Mouse (Mus musculus) forebrain, embryonic 15.5 days (tissue): ENCODE results near the gene Phykpl. TPM values are rescaled to one million over a fixed set of nuclear protein-coding genes. Genes with fewer than 3 reads are reported as not detected.
A peak's percentile ranks its signal among the peaks of the same experiment; 100 is the strongest.

Experiments
- ATAC-seq: fragments of 200-750 bp; cut with Nextera tagmentation; replicated peaks from 2 replicates; pipeline ENCODE4 v1.8.0; 2017; ENCODE audit warnings: mild to moderate bottlenecking, moderate TSS enrichment, moderate library complexity
- H3K27ac ChIP-seq: fragments of 300-500 bp; sonication (generic); replicated peaks from 2 replicates; pipeline ENCODE4 v1.5.1; 2015; ENCODE audit warnings: mild to moderate bottlenecking, inconsistent platforms
- H3K27me3 ChIP-seq: fragments of 300-500 bp; sonication (generic); 2 replicates; pipeline ENCODE4 v1.6.1; 2015; ENCODE audit warnings: inconsistent platforms
- H3K36me3 ChIP-seq: fragments of 300-500 bp; sonication (generic); 2 replicates; pipeline ENCODE4 v1.6.1; 2015; ENCODE audit warnings: mild to moderate bottlenecking, inconsistent platforms
- H3K4me1 ChIP-seq: fragments of 300-500 bp; sonication (generic); 2 replicates; pipeline ENCODE4 v1.6.1; 2015; ENCODE audit warnings: inconsistent platforms
- H3K4me2 ChIP-seq: fragments of 300-500 bp; sonication (generic); replicated peaks from 2 replicates; pipeline ENCODE4 v1.6.1; 2015; ENCODE audit warnings: mild to moderate bottlenecking, inconsistent platforms
- H3K4me3 ChIP-seq: fragments of 300-500 bp; sonication (generic); 2 replicates; pipeline ENCODE4 v1.5.1; 2015; ENCODE audit warnings: mild to moderate bottlenecking, inconsistent platforms
- H3K9ac ChIP-seq: fragments of 300-500 bp; sonication (generic); replicated peaks from 2 replicates; pipeline ENCODE4 v1.6.1; 2015; ENCODE audit warnings: mild to moderate bottlenecking, inconsistent platforms
- H3K9me3 ChIP-seq: fragments of 300-500 bp; sonication (generic); 2 replicates; pipeline ENCODE4 v1.6.1; 2016; ENCODE audit warnings: inconsistent platforms
- WGBS: fragments of 180-500 bp; shearing (Covaris S2); methylation state at CpG from one replicate; pipeline ENCODE4 v1.1.7; 2015; ENCODE audit warnings: mixed read lengths; 5-methylcytosine and 5-hydroxymethylcytosine counted together
- polyA plus RNA-seq: library from polyadenylated mRNA; unstranded; fragments of >200 nt; fragmentation: Nextera tagmentation; extraction: Ambion mirVana; gene quantifications from 2 replicates; pipeline ENCODE4 v1.2.1, GENCODE M21; 2015

Gene Phykpl
- polyA plus RNA-seq, 1 experiment from 2014 or later = 12.6 TPM

DNA sequence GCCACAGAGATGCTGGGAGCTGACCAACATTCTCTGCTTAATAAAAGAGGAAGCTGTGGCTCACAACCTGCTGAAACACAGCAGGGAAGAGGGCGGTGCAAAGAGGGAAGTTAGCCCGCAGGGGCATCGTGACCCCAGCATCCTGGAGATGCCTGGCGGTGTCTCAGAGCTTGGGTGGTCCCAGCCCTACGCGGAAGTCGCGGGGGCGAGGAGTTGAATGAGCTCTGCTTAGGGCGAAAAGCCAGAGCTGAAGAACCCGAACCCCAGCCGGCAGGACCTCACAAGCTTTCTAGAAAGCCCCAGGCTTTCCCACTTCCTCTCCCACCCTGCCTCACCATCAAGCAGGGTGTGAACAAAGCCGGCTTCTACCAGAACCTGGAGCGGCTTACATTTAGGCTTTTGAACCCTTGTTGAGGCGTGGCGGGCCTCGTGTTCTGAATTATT lies 53.4 kb downstream of the Phykpl start:
- no peak overlapping the region for H3K27ac ChIP-seq
- H3K4me1 ChIP-seq = peaks cover 22% of the 10 kb centered on the region
- no peak overlapping the region for H3K9ac ChIP-seq
- ATAC-seq = no peak
- 0 out of 2 replicates have a peak overlapping the region, but pooled peaks have one; percentile 4 for H3K4me2 ChIP-seq
- WGBS = 3% methylated on average over 17 of the region's 17 CpGs
- no peaks in the 10 kb centered on the region for H3K9me3 ChIP-seq
- no peaks in the 10 kb centered on the region for H3K27me3 ChIP-seq
- no peak overlapping the region for H3K4me3 ChIP-seq
- H3K36me3 ChIP-seq = no peaks in the 10 kb centered on the region

DNA sequence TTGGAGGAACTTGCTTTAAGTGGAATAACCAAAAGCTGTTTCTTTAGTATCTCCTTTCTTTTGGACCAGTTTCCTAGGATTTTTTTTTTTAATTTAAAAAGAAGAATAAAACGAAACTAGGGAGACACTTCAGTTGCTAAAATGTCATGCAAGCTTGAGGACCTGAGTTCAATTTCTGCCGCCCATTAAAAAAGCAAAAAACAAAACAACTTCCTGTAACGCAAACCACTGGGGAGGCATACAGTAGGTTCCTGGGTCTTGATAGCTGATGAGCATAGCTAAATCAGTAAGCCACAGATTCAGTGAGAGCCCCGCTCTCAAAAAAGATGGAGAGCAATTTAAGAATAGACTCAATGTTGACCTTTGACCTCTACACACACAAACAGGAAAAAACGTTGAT lies 53.9 kb downstream of the Phykpl start:
- H3K36me3 ChIP-seq = no peaks in the 10 kb centered on the region
- no peak overlapping the region for H3K27ac ChIP-seq
- H3K9me3 ChIP-seq = no peaks in the 10 kb centered on the region
- no peaks in the 10 kb centered on the region for H3K27me3 ChIP-seq
- no peak for ATAC-seq
- 73% methylated on average over 5 of the region's 5 CpGs for WGBS
- H3K4me1 ChIP-seq = peaks cover 22% of the 10 kb centered on the region
- no peak overlapping the region for H3K4me2 ChIP-seq
- H3K9ac ChIP-seq = no peak overlapping the region
- H3K4me3 ChIP-seq = no peak overlapping the region

- WGBS = 93% methylated on average over 7 of the region's 7 CpGs
- H3K4me3 ChIP-seq = no peak overlapping the region
- no peak overlapping the region for H3K4me2 ChIP-seq
- no peaks in the 10 kb centered on the region for H3K9me3 ChIP-seq
- H3K4me1 ChIP-seq = peaks cover 9% of the 10 kb centered on the region
- H3K27me3 ChIP-seq = no peaks in the 10 kb centered on the region
- no peak for ATAC-seq
- H3K27ac ChIP-seq = no peak overlapping the region
- no peak overlapping the region for H3K9ac ChIP-seq
- no peaks in the 10 kb centered on the region for H3K36me3 ChIP-seq
Observed at GRCm38 (mm10) chr11:51640748-51641147, 56.2 kb downstream of the Phykpl start.

DNA sequence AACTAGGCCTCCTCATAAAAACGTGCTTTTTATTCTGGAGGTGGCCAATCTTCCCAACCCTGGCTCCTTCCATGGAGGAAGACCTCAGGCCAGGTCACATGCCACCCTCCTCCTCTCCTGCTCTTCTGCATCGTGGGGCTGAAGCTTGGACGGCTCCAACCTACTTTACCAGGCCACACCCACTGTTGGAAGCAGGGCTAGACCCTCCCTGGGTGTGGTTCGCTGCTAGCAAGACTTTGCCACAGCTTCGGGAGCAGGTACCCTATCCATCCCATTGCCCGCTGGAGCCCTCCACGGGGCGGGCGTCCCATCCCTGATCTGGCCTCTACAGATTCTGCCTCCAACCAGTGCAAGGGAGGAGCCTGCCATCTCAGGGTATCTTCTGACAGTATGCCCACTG lies 58.6 kb downstream of the Phykpl start:
- 78% methylated on average over 9 of the region's 9 CpGs for WGBS
- no peaks in the 10 kb centered on the region for H3K27me3 ChIP-seq
- no peaks in the 10 kb centered on the region for H3K9me3 ChIP-seq
- H3K4me1 ChIP-seq = no peaks in the 10 kb centered on the region
- H3K9ac ChIP-seq = no peak overlapping the region
- no peaks in the 10 kb centered on the region for H3K36me3 ChIP-seq
- H3K4me2 ChIP-seq = no peak overlapping the region
- H3K27ac ChIP-seq = no peak overlapping the region
- H3K4me3 ChIP-seq = no peak overlapping the region
- ATAC-seq = no peak

GRCm38 (mm10) chr11:51643761-51644160 lies 59.2 kb downstream of the Phykpl start:
- no peak overlapping the region for H3K9ac ChIP-seq

DNA sequence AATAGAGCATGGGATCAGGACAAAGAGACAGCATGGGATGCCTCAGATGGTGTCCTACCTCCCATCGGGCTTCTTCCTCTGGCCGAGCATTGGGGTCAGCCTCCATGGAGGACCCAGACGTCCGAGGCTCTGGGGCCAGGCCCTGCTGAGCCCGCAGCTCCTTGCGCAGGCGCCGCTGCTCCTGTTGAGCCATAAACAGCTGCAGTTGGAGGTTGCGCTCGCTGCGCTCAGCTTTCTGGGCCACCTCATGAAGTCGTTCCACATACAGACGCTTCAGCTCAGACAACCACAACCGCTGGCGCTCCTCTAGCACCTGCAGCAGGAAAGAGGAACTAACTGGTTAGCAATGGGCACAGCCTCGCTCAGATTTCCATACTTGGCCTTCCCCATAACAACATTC lies 59.7 kb downstream of the Phykpl start:
- no peak for ATAC-seq
- no peak overlapping the region for H3K27ac ChIP-seq
- H3K9ac ChIP-seq = no peak overlapping the region
- peaks cover 9% of the 10 kb centered on the region; the same call in 1 of the 2 replicates for H3K4me1 ChIP-seq
- peaks cover 5% of the 10 kb centered on the region; the same call in 1 of the 2 replicates for H3K27me3 ChIP-seq
- no peak overlapping the region for H3K4me3 ChIP-seq
- WGBS = 74% methylated on average over 16 of the region's 16 CpGs
- no peak overlapping the region for H3K4me2 ChIP-seq
- H3K36me3 ChIP-seq = no peaks in the 10 kb centered on the region
- no peaks in the 10 kb centered on the region for H3K9me3 ChIP-seq

More at GRCm38 (mm10) chr11:51643761-51644160, 59.2 kb downstream of the Phykpl start:
- ATAC-seq = no peak
- H3K36me3 ChIP-seq = no peaks in the 10 kb centered on the region
- no peaks in the 10 kb centered on the region for H3K9me3 ChIP-seq
- no peak overlapping the region for H3K27ac ChIP-seq
- WGBS = 61% methylated on average over 15 of the region's 15 CpGs
- H3K4me2 ChIP-seq = no peak overlapping the region
- peaks cover 5% of the 10 kb centered on the region; the same call in 1 of the 2 replicates for H3K4me1 ChIP-seq
- H3K4me3 ChIP-seq = no peak overlapping the region
- peaks cover under 1% of the 10 kb centered on the region; the same call in 1 of the 2 replicates for H3K27me3 ChIP-seq

- H3K4me1 ChIP-seq = peaks cover 14% of the 10 kb centered on the region
- 77% methylated on average over 13 of the region's 13 CpGs for WGBS
- no peak overlapping the region for H3K4me2 ChIP-seq
- no peak for ATAC-seq
- H3K4me3 ChIP-seq = no peak overlapping the region
- H3K9me3 ChIP-seq = no peaks in the 10 kb centered on the region
- H3K27ac ChIP-seq = no peak overlapping the region
- peaks cover 14% of the 10 kb centered on the region; the same call in 1 of the 2 replicates for H3K27me3 ChIP-seq
- no peaks in the 10 kb centered on the region for H3K36me3 ChIP-seq
- no peak overlapping the region for H3K9ac ChIP-seq
Observed at GRCm38 (mm10) chr11:51645293-51645692, 60.7 kb downstream of the Phykpl start.

DNA sequence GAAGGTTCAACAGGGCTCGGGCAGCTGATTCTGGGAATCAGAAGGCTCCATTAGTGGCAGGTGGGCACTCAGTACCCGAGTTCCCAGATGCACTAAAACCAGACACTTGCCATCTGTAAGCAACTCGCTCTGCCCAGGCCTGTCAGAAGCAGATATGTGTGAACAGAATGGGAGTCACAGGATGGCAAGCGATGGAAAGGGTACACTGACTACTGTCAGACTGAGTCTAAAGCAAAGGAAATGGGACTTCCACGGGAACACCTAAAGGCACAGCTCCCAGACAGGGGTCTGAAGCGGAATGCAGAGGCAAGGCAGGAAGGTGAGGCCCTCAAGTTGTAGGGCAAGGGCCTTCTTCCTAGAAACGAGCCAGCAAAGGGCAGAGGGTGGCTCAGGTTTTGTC lies 61.7 kb downstream of the Phykpl start:
- Histone ChIP-seq H3K9me3 (no peaks in the 10 kb centered on the region), H3K27ac (no peak overlapping the region), H3K4me1 (peaks cover 24% of the 10 kb centered on the region), H3K9ac (no peak overlapping the region), H3K36me3 (no peaks in the 10 kb centered on the region), H3K4me2 (no peak overlapping the region), H3K4me3 (no peak overlapping the region), H3K27me3 (peaks cover 20% of the 10 kb centered on the region)
- 87% methylated on average over 7 of the region's 7 CpGs for WGBS
- ATAC-seq = no peak

DNA sequence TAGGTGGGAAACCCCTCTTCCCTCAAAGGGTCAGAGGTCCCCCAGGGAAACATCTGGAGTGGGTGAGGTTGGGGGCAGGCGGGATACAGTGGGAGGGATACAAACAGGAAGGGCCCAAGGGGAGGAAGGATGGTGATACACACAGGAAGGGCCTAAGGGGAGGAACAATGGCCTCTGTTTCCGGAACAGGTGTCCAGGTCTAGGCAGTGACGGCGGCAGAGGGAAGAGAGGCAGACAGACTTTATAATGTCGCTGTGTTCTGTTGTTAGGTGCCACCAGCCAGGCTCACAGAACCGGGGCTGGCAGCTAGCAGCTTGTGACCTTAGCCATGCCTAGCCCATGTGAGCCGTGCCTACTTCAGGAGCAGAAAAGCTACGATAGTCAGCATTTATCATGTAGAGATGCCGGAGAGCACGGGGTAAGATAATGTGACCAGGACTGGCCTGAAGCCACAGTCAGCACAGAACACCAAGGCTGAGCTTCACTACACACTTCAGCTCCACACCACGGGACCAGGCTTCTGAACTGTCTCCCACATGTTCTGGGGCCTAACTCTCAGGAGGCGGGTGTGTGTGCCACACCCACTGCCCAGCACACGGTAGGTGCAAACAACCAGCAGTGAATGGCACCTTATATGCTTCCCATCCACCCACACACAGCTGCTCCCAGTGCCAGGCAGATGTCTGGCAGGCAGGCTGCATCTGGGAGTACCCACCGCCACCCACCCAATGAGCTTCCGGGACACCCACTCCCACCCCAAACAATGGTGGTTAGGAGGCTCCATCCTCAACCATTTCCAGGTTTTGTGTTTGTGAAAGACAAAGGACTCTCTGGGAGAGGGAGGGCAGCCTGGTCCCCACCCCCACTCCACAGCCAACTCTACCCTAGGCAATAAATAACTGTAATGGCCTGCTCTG lies 62.5 kb downstream of the Phykpl start:
- Histone ChIP-seq H3K9me3 (no peaks in the 10 kb centered on the region), H3K27me3 (peaks cover 21% of the 10 kb centered on the region), H3K27ac (peak overlapping the region; percentile 39; the same call in 1 of the 2 replicates), H3K9ac (no peak overlapping the region), H3K4me3 (no peak overlapping the region), H3K36me3 (no peaks in the 10 kb centered on the region), H3K4me1 (peaks cover 24% of the 10 kb centered on the region), H3K4me2 (no peak overlapping the region)
- WGBS = 82% methylated on average over 15 of the region's 15 CpGs
- ATAC-seq = no peak

GRCm38 (mm10) chr11:51648566-51648965 lies 64.0 kb downstream of the Phykpl start:
- no peak overlapping the region for H3K4me2 ChIP-seq
- no peak for ATAC-seq
- 16% methylated on average over 3 of the region's 3 CpGs for WGBS
- no peak overlapping the region for H3K9ac ChIP-seq
- H3K4me3 ChIP-seq = no peak overlapping the region
- H3K27ac ChIP-seq = no peak overlapping the region
- peaks cover 24% of the 10 kb centered on the region for H3K4me1 ChIP-seq
- peaks cover 21% of the 10 kb centered on the region for H3K27me3 ChIP-seq
- H3K36me3 ChIP-seq = no peaks in the 10 kb centered on the region
- no peaks in the 10 kb centered on the region for H3K9me3 ChIP-seq

DNA sequence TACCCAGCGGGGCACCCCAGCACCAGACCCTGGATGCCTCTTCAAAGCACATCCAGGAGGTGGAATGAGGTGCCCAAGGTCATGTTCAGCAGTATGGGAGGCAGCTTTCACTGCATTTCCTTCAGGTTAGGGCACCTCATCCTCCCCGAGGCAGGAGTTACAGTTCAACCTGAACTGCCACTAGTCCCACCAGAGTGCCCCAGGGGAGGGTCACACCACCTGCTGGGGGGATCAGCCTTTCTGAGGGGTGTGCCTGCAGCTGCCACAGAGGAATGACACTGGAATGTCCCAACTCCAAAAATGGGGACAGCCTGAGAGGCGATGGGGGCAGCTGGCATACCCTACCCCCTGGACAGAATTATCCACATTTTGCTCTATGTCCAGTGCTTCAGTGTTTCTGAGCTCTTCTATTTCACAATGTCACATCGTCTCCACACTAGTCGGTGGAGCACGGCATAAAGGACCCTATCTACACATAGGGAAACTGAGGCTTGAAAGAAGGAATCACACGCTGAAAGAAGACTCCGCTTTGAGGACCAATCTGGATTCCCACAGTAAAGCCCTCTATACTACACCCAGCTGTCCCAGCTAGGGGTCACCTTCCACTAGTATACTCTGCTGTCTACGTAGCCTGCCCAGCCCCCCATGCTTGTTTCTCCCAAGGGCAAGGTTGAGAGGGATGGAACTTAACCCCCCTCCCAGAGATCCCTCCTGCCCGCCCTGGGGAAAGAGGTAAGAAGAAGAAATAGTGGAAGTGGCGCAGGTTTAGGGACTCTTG lies 64.7 kb downstream of the Phykpl start:
- 37% methylated on average over 11 of the region's 11 CpGs for WGBS
- H3K36me3 ChIP-seq = no peaks in the 10 kb centered on the region
- peaks cover 21% of the 10 kb centered on the region for H3K27me3 ChIP-seq
- H3K9me3 ChIP-seq = no peaks in the 10 kb centered on the region
- H3K4me1 ChIP-seq = peaks cover 24% of the 10 kb centered on the region
- H3K27ac ChIP-seq = 0 out of 2 replicates have a peak overlapping the region, but pooled peaks have one; percentile 15
- no peak overlapping the region for H3K9ac ChIP-seq
- H3K4me2 ChIP-seq = peak overlapping the region; percentile 96
- ATAC-seq = no peak
- peak overlapping the region; percentile 77 for H3K4me3 ChIP-seq

DNA sequence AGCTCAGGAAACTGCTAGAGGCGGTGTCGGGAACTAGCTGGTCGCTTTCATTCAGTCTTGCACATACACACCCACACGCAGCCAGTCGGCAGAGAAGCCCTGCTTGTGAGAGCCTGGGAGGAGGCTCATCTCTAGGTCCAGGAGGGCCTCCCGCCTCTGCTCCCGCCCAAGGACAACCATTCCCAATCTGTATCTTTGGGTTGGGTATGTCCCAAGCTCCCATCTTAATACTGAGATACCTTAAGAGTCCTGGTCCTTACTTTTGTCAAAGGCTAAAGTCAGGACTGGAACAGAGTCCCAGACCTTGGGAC lies 65.3 kb downstream of the Phykpl start:
- no peaks in the 10 kb centered on the region for H3K36me3 ChIP-seq

More for the DNA sequence above, 65.3 kb downstream of the Phykpl start:
- H3K9ac ChIP-seq = peak overlapping the region; percentile 67
- peak overlapping the region; percentile 77 for H3K4me3 ChIP-seq
- no peak for ATAC-seq
- H3K4me2 ChIP-seq = peak overlapping the region; percentile 96
- no peak overlapping the region for H3K27ac ChIP-seq
- peaks cover 21% of the 10 kb centered on the region for H3K27me3 ChIP-seq
- H3K4me1 ChIP-seq = peaks cover 24% of the 10 kb centered on the region
- no peaks in the 10 kb centered on the region for H3K9me3 ChIP-seq
- WGBS = 9% methylated on average over 7 of the region's 7 CpGs
